Mouse (Mus musculus) megakaryocyte, embryonic 14.5 days (primary cell): Measurements from ENCODE around the gene Ankdd1b.

Source experiments
- FLI1 ChIP-seq: IDR thresholded peaks from 2 replicates; pipeline ENCODE4 v1.6.1; 2012; ENCODE audit warnings: low read length, inconsistent platforms, mixed read lengths
- GATA1 ChIP-seq: IDR thresholded peaks from 3 replicates; pipeline ENCODE4 v1.6.1; 2012; ENCODE audit warnings: mixed read lengths, low read length, inconsistent platforms, borderline replicate concordance

DNA sequence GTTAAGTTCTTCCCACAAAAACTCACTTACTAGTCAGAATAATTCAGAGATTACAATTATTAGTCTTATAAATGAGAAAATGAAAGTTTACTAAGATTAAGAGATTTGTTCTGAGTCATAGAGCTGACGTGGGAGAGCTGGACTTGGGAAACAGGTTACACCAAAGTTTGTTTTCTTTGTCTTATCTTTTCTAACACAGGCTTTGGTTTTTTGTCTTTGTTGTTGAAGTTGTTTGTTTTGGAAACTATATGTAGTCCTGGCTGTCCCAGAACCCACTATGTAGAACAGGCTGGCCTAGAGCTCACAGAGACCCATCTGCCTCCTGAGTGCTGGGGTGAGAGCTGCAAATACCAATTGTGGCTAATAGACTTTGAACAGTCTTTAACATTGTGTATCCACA is 40.3 kb upstream of the Ankdd1b start:
- TF ChIP-seq GATA1 (no peak), FLI1 (no peak)
